Mouse (Mus musculus) heart, postnatal 0 days (tissue): ENCODE measurements around the gene Ufc1. TPM values are rescaled to one million over a fixed set of nuclear protein-coding genes. Genes with fewer than 3 reads are reported as not detected.

Experiments
- ATAC-seq: fragments of 200-750 bp; cut with Nextera tagmentation; 2 replicates; pipeline ENCODE4 v1.8.0; 2017; ENCODE audit warnings: low read depth, moderate number of reproducible peaks, moderate library complexity; ENCODE audit not compliant: insufficient read depth
- DNase-seq: peaks from one replicate; pipeline ENCODE4 v3.0.0-alpha.2; 2016; ENCODE audit warnings: low spot score
- H3K27ac ChIP-seq: fragments of 300-500 bp; sonication (generic); 2 replicates; pipeline ENCODE4 v1.5.1; 2014; ENCODE audit warnings: low read depth, mild to moderate bottlenecking
- H3K27me3 ChIP-seq: fragments of 300-500 bp; sonication (generic); 2 replicates; pipeline ENCODE4 v1.6.1; 2014; ENCODE audit warnings: low read length, mixed read lengths; ENCODE audit not compliant: control insufficient read depth, insufficient read depth
- H3K36me3 ChIP-seq: fragments of 300-500 bp; sonication (generic); replicated peaks from 2 replicates; pipeline ENCODE4 v1.6.1; 2014; ENCODE audit warnings: low read length, mixed read lengths; ENCODE audit not compliant: control insufficient read depth, insufficient read depth
- H3K4me1 ChIP-seq: fragments of 300-500 bp; sonication (generic); 2 replicates; pipeline ENCODE4 v1.6.1; 2014; ENCODE audit warnings: antibody characterized with exemption; ENCODE audit not compliant: control insufficient read depth, insufficient read depth
- H3K4me2 ChIP-seq: fragments of 300-500 bp; sonication (generic); 2 replicates; pipeline ENCODE4 v1.6.1; 2014; ENCODE audit warnings: low read depth, mild to moderate bottlenecking, low read length, moderate library complexity
- H3K4me3 ChIP-seq: fragments of 300-500 bp; sonication (generic); 2 replicates; pipeline ENCODE4 v1.5.1; 2014; ENCODE audit warnings: low read depth, low read length
- H3K9ac ChIP-seq: fragments of 300-500 bp; sonication (generic); replicated peaks from 2 replicates; pipeline ENCODE4 v1.6.1; 2014; ENCODE audit warnings: low read depth, low read length, mixed read lengths
- H3K9me3 ChIP-seq: fragments of 300-500 bp; sonication (generic); replicated peaks from 2 replicates; pipeline ENCODE4 v1.6.1; 2016; ENCODE audit warnings: low read length; ENCODE audit not compliant: control insufficient read depth
- CTCF ChIP-seq: IDR thresholded peaks from 2 replicates; pipeline ENCODE4 v1.5.1; 2016; ENCODE audit warnings: antibody characterized with exemption, control low read depth, low read depth
- EP300 ChIP-seq: IDR thresholded peaks from 2 replicates; pipeline ENCODE4 v1.6.1; 2016; ENCODE audit warnings: antibody characterized with exemption, low read depth
- WGBS: fragments of 180-500 bp; shearing (Covaris S2); extraction: QIAGEN DNeasy Blood & Tissue Kit; methylation state at CpG from one replicate; pipeline ENCODE4 v1.1.7; 2014; 5-methylcytosine and 5-hydroxymethylcytosine counted together
- polyA plus RNA-seq: library from polyadenylated mRNA; unstranded; fragments of >200 nt; fragmentation: Nextera tagmentation; extraction: Ambion mirVana; gene quantifications from 2 replicates; pipeline ENCODE4 v1.2.1, GENCODE M21; 2015
- total RNA-seq: library from RNA; depleted of rRNA; stranded (reverse); fragments of >200 nt; gene quantifications from 2 replicates; pipeline ENCODE4 v1.2.3, GENCODE M21; 2014; ENCODE audit warnings: low replicate concordance

The Ufc1 gene
- total and polyA plus RNA-seq, 2 experiments from 2014 or later, result 109 to 140 TPM

- TF ChIP-seq CTCF, result no peak
- peak; percentile 71; the same call in 1 of the 2 replicates for TF ChIP-seq EP300
- Histone ChIP-seq H3K4me2 (peak within 1 kb of the TSS; percentile 84), H3K9ac (peak within 1 kb of the TSS; percentile 92), H3K36me3 (peaks cover 44% of the 10 kb centered on the region), H3K4me3 (peak within 1 kb of the TSS; percentile 95), H3K4me1 (peaks cover 7% of the 10 kb centered on the region; the same call in 1 of the 2 replicates), H3K27ac (peak within 1 kb of the TSS; percentile 88), H3K27me3 (no peaks in the 10 kb centered on the region), H3K9me3 (no peaks in the 10 kb centered on the region)
- under 1% methylated on average over 49 of the region's 49 CpGs for WGBS
- ATAC-seq, result peak; percentile 96
- peak; percentile 96 for DNase-seq
Measured at GRCm38 (mm10) chr1:171287136-171288081, 7.4 kb downstream of the Ufc1 start, which contains the start of gene Usp21. TSS of gene Usp21 (minus strand) at chr1:171287991.

- H3K9ac ChIP-seq, result no peak overlapping the region
- no peaks in the 10 kb centered on the region for H3K27me3 ChIP-seq
- DNase-seq (no peak), ATAC-seq (no peak)
- no peak overlapping the region for H3K27ac ChIP-seq
- H3K4me3 ChIP-seq, result no peak overlapping the region
- H3K9me3 ChIP-seq, result no peaks in the 10 kb centered on the region
- H3K4me1 ChIP-seq, result peaks cover 7% of the 10 kb centered on the region; the same call in 1 of the 2 replicates
- 91% methylated on average over 19 of the region's 19 CpGs for WGBS
- peak overlapping the region; percentile 84 for H3K4me2 ChIP-seq
- no peak for TF ChIP-seq CTCF
- no peak for TF ChIP-seq EP300
- peaks cover 44% of the 10 kb centered on the region for H3K36me3 ChIP-seq
Measured at GRCm38 (mm10) chr1:171286517-171286916, 8.3 kb downstream of the Ufc1 start.

GRCm38 (mm10) chr1:171285096-171285892 lies 9.5 kb downstream of the Ufc1 start:
- no peak overlapping the region for H3K9ac ChIP-seq
- no peaks in the 10 kb centered on the region for H3K27me3 ChIP-seq
- H3K4me1 ChIP-seq, result peaks cover 8% of the 10 kb centered on the region
- no peak for ATAC-seq
- DNase-seq, result no peak
- no peaks in the 10 kb centered on the region for H3K9me3 ChIP-seq
- TF ChIP-seq CTCF, result no peak
- no peak for TF ChIP-seq EP300
- no peak overlapping the region for H3K4me2 ChIP-seq
- H3K27ac ChIP-seq, result no peak overlapping the region
- H3K4me3 ChIP-seq, result no peak overlapping the region
- WGBS, result 80% methylated on average over 20 of the region's 20 CpGs
- peaks cover 44% of the 10 kb centered on the region for H3K36me3 ChIP-seq

GRCm38 (mm10) chr1:171284491-171284890 lies 10.3 kb downstream of the Ufc1 start:
- Histone ChIP-seq H3K4me1 (peaks cover 14% of the 10 kb centered on the region), H3K27ac (no peak overlapping the region), H3K27me3 (no peaks in the 10 kb centered on the region), H3K9me3 (no peaks in the 10 kb centered on the region), H3K9ac (no peak overlapping the region), H3K4me3 (no peak overlapping the region), H3K36me3 (peaks cover 38% of the 10 kb centered on the region), H3K4me2 (no peak overlapping the region)
- no peak for TF ChIP-seq CTCF
- TF ChIP-seq EP300, result no peak
- DNase-seq (no peak), ATAC-seq (no peak)
- 89% methylated on average over 15 of the region's 15 CpGs for WGBS
